Mouse (Mus musculus): ENCODE measurements around the gene Marcks.
A peak's percentile ranks its signal among the peaks of the same experiment; 100 is the strongest.

DNA sequence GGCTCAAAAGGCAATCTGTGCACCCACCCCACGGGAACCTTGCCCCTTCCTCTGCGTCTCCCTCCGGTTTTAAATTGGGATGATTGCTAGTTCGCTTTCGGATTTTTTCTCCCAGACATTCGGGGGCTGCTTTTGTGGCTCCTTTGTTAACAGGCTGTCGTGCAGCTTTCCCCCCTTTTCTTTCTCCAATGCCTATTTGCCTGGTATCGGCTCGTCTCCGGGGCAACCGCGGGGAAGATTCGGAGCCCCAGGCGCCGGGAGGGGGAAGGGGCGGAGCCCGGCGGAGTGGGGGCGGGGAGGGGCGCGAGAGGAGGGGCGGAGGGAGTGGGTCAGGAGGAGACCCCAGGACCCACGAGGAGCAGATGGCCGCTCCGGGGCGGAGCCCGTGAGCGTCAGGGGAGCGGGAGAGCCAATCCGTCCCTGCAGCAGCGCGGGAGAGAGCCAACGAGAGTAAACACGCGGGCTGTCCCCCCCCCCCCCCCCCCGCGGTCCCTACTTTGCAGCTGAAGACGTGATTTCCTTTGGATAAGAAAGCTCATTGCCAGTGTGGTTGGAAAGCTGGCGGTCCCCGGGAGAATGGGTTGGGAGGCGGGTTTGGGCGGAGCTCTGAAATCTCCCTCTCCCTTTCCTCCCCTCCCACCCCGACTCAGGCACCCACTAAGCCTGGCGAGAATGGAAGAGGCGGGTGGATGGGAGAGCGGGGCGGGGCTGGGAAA is 2.2 kb upstream of the Marcks start:
- TF ChIP-seq CTCF (IDR thresholded peaks at IDR 0.05; ENCODE audit: low read depth): no peak
- TF ChIP-seq EP300 (optimal IDR thresholded peaks at IDR 0.05): peak; percentile 55
